Mouse (Mus musculus) ES-Bruce4 (cell line): ENCODE results near the gene Vps11.

Source experiments
- CTCF ChIP-seq: IDR thresholded peaks from one replicate; pipeline ENCODE4 v1.8.1; 2011; ENCODE audit warnings: low read depth, low read length
- POLR2A ChIP-seq: IDR thresholded peaks from one replicate; pipeline ENCODE4 v1.8.1; 2011; ENCODE audit warnings: low read length; ENCODE audit not compliant: insufficient read depth

DNA sequence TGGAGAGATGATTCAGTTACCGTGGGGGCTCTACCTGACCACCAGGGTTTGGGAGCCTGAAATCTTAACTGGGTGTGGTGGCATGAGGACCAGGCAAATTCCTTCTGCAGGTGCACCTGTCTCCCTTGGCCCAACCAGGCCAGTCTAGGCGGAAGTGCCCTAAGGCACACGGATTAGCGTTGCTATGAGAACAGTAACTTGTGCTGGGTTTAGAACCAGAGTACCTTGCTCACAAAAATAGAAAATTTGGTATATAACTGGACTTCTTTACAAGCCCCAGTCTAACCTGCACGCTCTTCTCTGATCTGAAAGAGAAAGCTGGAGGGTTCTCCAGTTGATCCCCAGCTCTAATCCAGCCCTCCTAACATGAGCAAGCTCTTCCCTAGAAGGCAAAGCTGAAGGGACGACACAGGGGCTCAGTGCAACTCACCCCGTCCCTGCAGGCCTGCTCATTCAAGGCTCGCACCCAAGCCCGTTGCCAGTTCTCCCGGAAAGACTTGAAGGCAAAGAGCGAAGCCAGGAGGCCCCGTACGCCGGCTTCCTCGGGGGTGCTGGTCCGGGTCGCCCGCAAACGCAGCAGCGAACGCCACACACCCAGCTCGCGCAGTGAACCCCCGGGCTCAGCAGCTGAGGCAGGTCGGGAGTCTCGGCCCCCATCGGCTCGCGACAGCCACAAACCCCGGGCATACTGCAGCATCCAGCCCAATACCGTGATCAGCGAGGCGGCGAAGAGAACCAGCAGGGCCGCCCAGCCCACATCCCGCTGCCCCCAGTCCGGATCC lies 42.2 kb downstream of the Vps11 start:
- no peak for TF ChIP-seq CTCF
- TF ChIP-seq POLR2A: no peak
